Mouse (Mus musculus) CH12.LX (cell line): ENCODE results near the gene Bsdc1. TPM values are rescaled to one million over a fixed set of nuclear protein-coding genes. Genes with fewer than 3 reads are reported as not detected.

Experiments used
- DNase-seq: peaks from one replicate; pipeline ENCODE4 v3.0.0-alpha.2; 2013; ENCODE audit errors: extremely low read depth
- H3K27ac ChIP-seq: 2 replicates; pipeline ENCODE4 v1.5.1; 2012; ENCODE audit warnings: low read depth, mild to moderate bottlenecking, control low read depth, moderate library complexity; ENCODE audit not compliant: insufficient read depth
- H3K27me3 ChIP-seq: replicated peaks from 2 replicates; pipeline ENCODE3; 2012; ENCODE audit warnings: inconsistent platforms
- H3K36me3 ChIP-seq, 2 experiments: replicated peaks in 1 of 2; 2 replicates each; pipeline versions ENCODE3 to v1.6.1; 2012; ENCODE audit warnings: inconsistent platforms in 1 of 2, low read length in 1 of 2, mild to moderate bottlenecking in 1 of 2, mixed read lengths in 1 of 2, moderate library complexity in 1 of 2; ENCODE audit not compliant: control insufficient read depth in 1 of 2, insufficient read depth in 1 of 2
- H3K4me1 ChIP-seq, 2 experiments: 2 replicates each; pipeline ENCODE4 v1.6.1; 2012; ENCODE audit warnings: inconsistent platforms in 1 of 2, moderate library complexity in 1 of 2; ENCODE audit not compliant: insufficient read depth in 2 of 2, control insufficient read depth in 1 of 2
- H3K4me2 ChIP-seq: 2 replicates; pipeline ENCODE4 v1.6.1; 2012; ENCODE audit warnings: low read depth, mild to moderate bottlenecking, control low read depth; ENCODE audit not compliant: poor library complexity, insufficient read depth, severe bottlenecking
- H3K4me3 ChIP-seq, 3 experiments: fragments of 150-350 bp in 1 of 3; sonication (generic) in 1 of 3; replicated peaks in 1 of 3; 2 replicates each; pipeline versions ENCODE3 to v1.5.1; 2011 to 2012; ENCODE audit warnings: low read depth in 2 of 3, low read length in 2 of 3, mild to moderate bottlenecking in 2 of 3, moderate library complexity in 2 of 3, control low read depth in 1 of 3, improper control_type of control experiment in 1 of 3, inconsistent platforms in 1 of 3, mixed read lengths in 1 of 3; ENCODE audit not compliant: poor library complexity in 1 of 3
- H3K79me2 ChIP-seq: replicated peaks from 2 replicates; pipeline ENCODE4 v1.6.1; 2012; ENCODE audit warnings: mild to moderate bottlenecking, moderate library complexity; ENCODE audit not compliant: control insufficient read depth, poor library complexity, insufficient read depth, severe bottlenecking; ENCODE audit errors: extremely low read depth
- H3K9ac ChIP-seq: 2 replicates; pipeline ENCODE4 v1.6.1; 2012; ENCODE audit warnings: low read depth, mild to moderate bottlenecking, control low read depth, moderate library complexity; ENCODE audit not compliant: insufficient read depth
- H3K9me3 ChIP-seq: replicated peaks from 2 replicates; pipeline ENCODE3; 2012; ENCODE audit warnings: low read length, inconsistent platforms, mixed read lengths
- CHD1 ChIP-seq: IDR thresholded peaks from 2 replicates; pipeline ENCODE4 v1.6.1; 2012; ENCODE audit warnings: low read depth, low read length, improper control_type of control experiment, inconsistent platforms
- CHD2 ChIP-seq: IDR thresholded peaks from 2 replicates; pipeline ENCODE4 v1.6.1; 2011; ENCODE audit warnings: low read length, improper control_type of control experiment
- E2F4 ChIP-seq: IDR thresholded peaks from 2 replicates; pipeline ENCODE4 v1.6.1; 2011; ENCODE audit warnings: low read depth, low read length, improper control_type of control experiment; ENCODE audit not compliant: insufficient replicate concordance
- ELF1 ChIP-seq: IDR thresholded peaks from 2 replicates; pipeline ENCODE4 v1.6.1; 2014; ENCODE audit warnings: low read depth, mild to moderate bottlenecking, inconsistent platforms, low read length, improper control_type of control experiment
- GABPA ChIP-seq: IDR thresholded peaks from 2 replicates; pipeline ENCODE4 v1.6.1; 2012; ENCODE audit warnings: low read depth, low read length, improper control_type of control experiment, inconsistent platforms; ENCODE audit not compliant: insufficient replicate concordance
- HCFC1 ChIP-seq: IDR thresholded peaks from 2 replicates; pipeline ENCODE4 v1.6.1; 2012; ENCODE audit warnings: low read depth, mild to moderate bottlenecking, inconsistent platforms, low read length, improper control_type of control experiment
- JUN ChIP-seq: IDR thresholded peaks from 2 replicates; pipeline ENCODE4 v1.6.1; 2011; ENCODE audit warnings: low read depth, mild to moderate bottlenecking, low read length, improper control_type of control experiment, moderate library complexity; ENCODE audit not compliant: insufficient read depth
- MAZ ChIP-seq: IDR thresholded peaks from 2 replicates; pipeline ENCODE4 v1.6.1; 2012; ENCODE audit warnings: low read depth, mild to moderate bottlenecking, inconsistent platforms, low read length, improper control_type of control experiment, moderate library complexity
- MEF2A ChIP-seq: IDR thresholded peaks from 2 replicates; pipeline ENCODE4 v1.6.1; 2014; ENCODE audit warnings: low read depth, mild to moderate bottlenecking, inconsistent platforms, low read length, improper control_type of control experiment, borderline replicate concordance
- POLR2A ChIP-seq: IDR thresholded peaks from 2 replicates; pipeline ENCODE4 v1.6.1; 2011; ENCODE audit warnings: low read depth, mild to moderate bottlenecking, improper control_type of control experiment, low read length
- POLR2AphosphoS2 ChIP-seq: IDR thresholded peaks from 2 replicates; pipeline ENCODE4 v1.6.1; 2011; ENCODE audit warnings: low read depth, low read length, improper control_type of control experiment
- RAD21 ChIP-seq: IDR thresholded peaks from 2 replicates; pipeline ENCODE4 v1.6.1; 2011; ENCODE audit warnings: low read depth, mild to moderate bottlenecking, low read length, improper control_type of control experiment, moderate library complexity
- RCOR1 ChIP-seq: conservative IDR thresholded peaks from 2 replicates; pipeline ENCODE4 v1.6.1; 2012; ENCODE audit warnings: low read depth, mild to moderate bottlenecking, inconsistent platforms, low read length, improper control_type of control experiment
- SIN3A ChIP-seq: IDR thresholded peaks from 2 replicates; pipeline ENCODE4 v1.6.1; 2012; ENCODE audit warnings: low read length, improper control_type of control experiment, inconsistent platforms
- SMC3 ChIP-seq: IDR thresholded peaks from 2 replicates; pipeline ENCODE4 v1.6.1; 2011; ENCODE audit warnings: low read depth, low read length, improper control_type of control experiment
- TCF12 ChIP-seq: IDR thresholded peaks from 2 replicates; pipeline ENCODE4 v1.6.1; 2014; ENCODE audit warnings: low read depth, mild to moderate bottlenecking, inconsistent platforms, low read length, improper control_type of control experiment
- USF2 ChIP-seq: conservative IDR thresholded peaks from 2 replicates; pipeline ENCODE4 v1.6.1; 2011; ENCODE audit warnings: low read depth, low read length, improper control_type of control experiment
- ZKSCAN1 ChIP-seq: IDR thresholded peaks from 2 replicates; pipeline ENCODE4 v1.6.1; 2012; ENCODE audit warnings: low read depth, inconsistent platforms, low read length, improper control_type of control experiment, borderline replicate concordance
- ZNF384 ChIP-seq: IDR thresholded peaks from 2 replicates; pipeline ENCODE4 v1.6.1; 2012; ENCODE audit warnings: low read depth, low read length, improper control_type of control experiment, inconsistent platforms
- dilution Hi-C: fragments of 300-500 bp; cut with MboI; formaldehyde crosslinking; loops from 2 replicates; pipeline ENCODE4 v1.14.3; 2020; ENCODE audit warnings: low sequenced_read_pairs; ENCODE audit not compliant: extremely low pct_unique_long_range_greater_than_20kb, extremely low pct_ligation_motif_present
- in situ Hi-C: fragments of 300-500 bp; cut with MboI; formaldehyde crosslinking; loops from 3 replicates; pipeline ENCODE4 v1.14.3; 2019; ENCODE audit warnings: low sequenced_read_pairs, low pct_ligation_motif_present, low pct_unique_long_range_greater_than_20kb, mixed read lengths
- polyA plus RNA-seq: library from polyadenylated mRNA; unstranded; fragments of >175 nt; gene quantifications from 2 replicates; pipeline ENCODE4 v1.2.1, GENCODE M21; 2012; ENCODE audit warnings: low read depth; ENCODE audit not compliant: insufficient read length
- total RNA-seq, 2 experiments: library from RNA; depleted of rRNA; stranded (reverse); fragments of 300-350 nt in 1 of 2; fragments of >200 nt in 1 of 2; gene quantifications; 2 replicates each; pipeline ENCODE4 v1.2.3; 2012 to 2014

Bsdc1 gene
- total and polyA plus RNA-seq, 3 experiments = 16.1 to 20.6 (median 20.4) TPM

GRCm38 (mm10) chr4:129510723-129511412 lies 49.5 kb downstream of the Bsdc1 start:
- peaks cover 15 to 53% of the 10 kb centered on the region in 2 experiments for H3K4me1 ChIP-seq
- TF ChIP-seq TCF12 = no peak
- TF ChIP-seq RAD21 = no peak
- no peak for TF ChIP-seq ELF1
- TF ChIP-seq MAZ = no peak
- TF ChIP-seq POLR2A = no peak
- TF ChIP-seq USF2 = no peak
- TF ChIP-seq RCOR1 = no peak
- no peak for TF ChIP-seq JUN
- no peak for TF ChIP-seq CHD1
- TF ChIP-seq POLR2AphosphoS2 = no peak
- no peak for TF ChIP-seq E2F4
- no peak for TF ChIP-seq ZKSCAN1
- TF ChIP-seq GABPA = no peak
- no peak for TF ChIP-seq SIN3A
- DNase-seq = no peak
- dilution Hi-C loops (no loop called here), in situ Hi-C loops (no loop called here)
- peaks cover 1 to 6% of the 10 kb centered on the region in 2 experiments for H3K36me3 ChIP-seq
- H3K9me3 ChIP-seq = no peaks in the 10 kb centered on the region
- peaks cover 4% of the 10 kb centered on the region for H3K27me3 ChIP-seq
- no peak overlapping the region for H3K4me3 ChIP-seq
- no peak overlapping the region for H3K27ac ChIP-seq
- no peak overlapping the region for H3K9ac ChIP-seq
- H3K79me2 ChIP-seq = peaks cover 14% of the 10 kb centered on the region
- no peak overlapping the region for H3K4me2 ChIP-seq

- H3K27me3 ChIP-seq = peaks cover 4% of the 10 kb centered on the region
- peaks cover 14% of the 10 kb centered on the region for H3K79me2 ChIP-seq
- peaks cover 4 to 8% of the 10 kb centered on the region in 2 experiments for H3K36me3 ChIP-seq
- no peak overlapping the region for H3K9ac ChIP-seq
- in situ Hi-C loops = no loop called here
- no peak for TF ChIP-seq GABPA
- TF ChIP-seq POLR2AphosphoS2 = no peak
- TF ChIP-seq MEF2A = no peak
- TF ChIP-seq ZNF384 = no peak
- no peak for TF ChIP-seq MAZ
- no peak for TF ChIP-seq CHD2
- no peak for TF ChIP-seq HCFC1
- TF ChIP-seq ELF1 = no peak
- no peak for TF ChIP-seq SMC3
- H3K27ac ChIP-seq = no peak overlapping the region
- H3K4me3 ChIP-seq = no peak overlapping the region
- no peak for DNase-seq
- no peaks in the 10 kb centered on the region for H3K9me3 ChIP-seq
- H3K4me2 ChIP-seq = no peak overlapping the region
- H3K4me1 ChIP-seq = peaks cover 15 to 53% of the 10 kb centered on the region in 2 experiments
- dilution Hi-C loops = no loop called here
Observed at GRCm38 (mm10) chr4:129511413-129512096, 50.2 kb downstream of the Bsdc1 start.
